Mouse (Mus musculus) forebrain, embryonic 15.5 days (tissue): ENCODE measurements around the gene B4galt5. TPM values are rescaled to one million over a fixed set of nuclear protein-coding genes. Genes with fewer than 3 reads are reported as not detected.

ENCODE experiments used
- ATAC-seq: fragments of 200-750 bp; cut with Nextera tagmentation; replicated peaks from 2 replicates; pipeline ENCODE4 v1.8.0; 2017; ENCODE audit warnings: mild to moderate bottlenecking, moderate TSS enrichment, moderate library complexity
- H3K27ac ChIP-seq: fragments of 300-500 bp; sonication (generic); replicated peaks from 2 replicates; pipeline ENCODE4 v1.5.1; 2015; ENCODE audit warnings: mild to moderate bottlenecking, inconsistent platforms
- H3K27me3 ChIP-seq: fragments of 300-500 bp; sonication (generic); 2 replicates; pipeline ENCODE4 v1.6.1; 2015; ENCODE audit warnings: inconsistent platforms
- H3K36me3 ChIP-seq: fragments of 300-500 bp; sonication (generic); 2 replicates; pipeline ENCODE4 v1.6.1; 2015; ENCODE audit warnings: mild to moderate bottlenecking, inconsistent platforms
- H3K4me1 ChIP-seq: fragments of 300-500 bp; sonication (generic); 2 replicates; pipeline ENCODE4 v1.6.1; 2015; ENCODE audit warnings: inconsistent platforms
- H3K4me2 ChIP-seq: fragments of 300-500 bp; sonication (generic); replicated peaks from 2 replicates; pipeline ENCODE4 v1.6.1; 2015; ENCODE audit warnings: mild to moderate bottlenecking, inconsistent platforms
- H3K4me3 ChIP-seq: fragments of 300-500 bp; sonication (generic); 2 replicates; pipeline ENCODE4 v1.5.1; 2015; ENCODE audit warnings: mild to moderate bottlenecking, inconsistent platforms
- H3K9ac ChIP-seq: fragments of 300-500 bp; sonication (generic); replicated peaks from 2 replicates; pipeline ENCODE4 v1.6.1; 2015; ENCODE audit warnings: mild to moderate bottlenecking, inconsistent platforms
- H3K9me3 ChIP-seq: fragments of 300-500 bp; sonication (generic); 2 replicates; pipeline ENCODE4 v1.6.1; 2016; ENCODE audit warnings: inconsistent platforms
- WGBS: fragments of 180-500 bp; shearing (Covaris S2); methylation state at CpG from one replicate; pipeline ENCODE4 v1.1.7; 2015; ENCODE audit warnings: mixed read lengths; 5-methylcytosine and 5-hydroxymethylcytosine counted together
- polyA plus RNA-seq: library from polyadenylated mRNA; unstranded; fragments of >200 nt; fragmentation: Nextera tagmentation; extraction: Ambion mirVana; gene quantifications from 2 replicates; pipeline ENCODE4 v1.2.1, GENCODE M21; 2015

The B4galt5 gene
- polyA plus RNA-seq, 1 experiment from 2014 or later = 15.2 TPM

DNA sequence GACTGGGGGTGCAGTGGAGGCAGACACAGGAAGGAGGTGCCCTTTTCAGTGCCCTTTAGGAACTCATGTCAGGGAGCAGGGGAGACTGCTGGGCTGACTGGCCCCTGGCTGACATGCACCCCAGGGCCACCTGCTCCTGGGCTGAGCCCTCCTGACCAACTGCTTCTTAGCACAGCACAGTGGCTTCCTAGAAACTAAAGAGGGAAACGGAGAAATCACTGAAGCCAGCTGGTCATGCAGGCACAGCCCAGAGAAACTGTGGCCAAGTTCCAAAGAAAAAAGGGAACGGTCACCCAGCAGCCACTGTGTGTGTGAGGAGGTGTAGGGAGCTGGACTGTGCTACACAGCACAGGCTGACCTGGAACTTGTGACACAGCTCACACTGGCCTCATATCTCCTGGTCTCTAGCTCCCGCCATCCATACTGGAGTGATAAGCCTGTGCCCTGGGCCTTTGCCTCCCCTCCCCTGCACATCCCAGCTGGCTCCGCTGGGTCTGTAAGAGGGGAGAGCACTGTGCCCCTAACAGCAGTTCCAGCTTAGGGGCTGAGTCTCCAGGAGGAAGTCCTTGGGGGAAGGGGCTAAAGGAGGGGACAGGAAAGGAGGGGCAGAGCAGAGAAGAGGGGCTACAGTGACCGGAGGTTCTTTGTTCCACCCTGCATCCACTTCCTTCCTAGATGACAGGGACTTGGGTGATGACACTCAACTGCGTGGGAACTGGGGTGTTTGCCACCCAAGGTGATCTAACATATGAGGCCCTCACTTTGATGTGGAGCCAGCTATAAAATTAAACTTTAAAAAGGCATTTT, 48.9 kb downstream of the B4galt5 start:
- Histone ChIP-seq H3K4me3 (no peak overlapping the region), H3K4me1 (peaks cover 17% of the 10 kb centered on the region), H3K36me3 (0 out of 2 replicates have a peak, but pooled peaks cover 5% of the 10 kb centered on the region), H3K4me2 (no peak overlapping the region), H3K27ac (peak overlapping the region; percentile 71), H3K9me3 (no peaks in the 10 kb centered on the region), H3K27me3 (no peaks in the 10 kb centered on the region), H3K9ac (no peak overlapping the region)
- ATAC-seq = 0 out of 2 replicates have a peak, but pooled peaks have one; percentile 27
- WGBS = 73% methylated on average over 6 of the region's 6 CpGs

DNA sequence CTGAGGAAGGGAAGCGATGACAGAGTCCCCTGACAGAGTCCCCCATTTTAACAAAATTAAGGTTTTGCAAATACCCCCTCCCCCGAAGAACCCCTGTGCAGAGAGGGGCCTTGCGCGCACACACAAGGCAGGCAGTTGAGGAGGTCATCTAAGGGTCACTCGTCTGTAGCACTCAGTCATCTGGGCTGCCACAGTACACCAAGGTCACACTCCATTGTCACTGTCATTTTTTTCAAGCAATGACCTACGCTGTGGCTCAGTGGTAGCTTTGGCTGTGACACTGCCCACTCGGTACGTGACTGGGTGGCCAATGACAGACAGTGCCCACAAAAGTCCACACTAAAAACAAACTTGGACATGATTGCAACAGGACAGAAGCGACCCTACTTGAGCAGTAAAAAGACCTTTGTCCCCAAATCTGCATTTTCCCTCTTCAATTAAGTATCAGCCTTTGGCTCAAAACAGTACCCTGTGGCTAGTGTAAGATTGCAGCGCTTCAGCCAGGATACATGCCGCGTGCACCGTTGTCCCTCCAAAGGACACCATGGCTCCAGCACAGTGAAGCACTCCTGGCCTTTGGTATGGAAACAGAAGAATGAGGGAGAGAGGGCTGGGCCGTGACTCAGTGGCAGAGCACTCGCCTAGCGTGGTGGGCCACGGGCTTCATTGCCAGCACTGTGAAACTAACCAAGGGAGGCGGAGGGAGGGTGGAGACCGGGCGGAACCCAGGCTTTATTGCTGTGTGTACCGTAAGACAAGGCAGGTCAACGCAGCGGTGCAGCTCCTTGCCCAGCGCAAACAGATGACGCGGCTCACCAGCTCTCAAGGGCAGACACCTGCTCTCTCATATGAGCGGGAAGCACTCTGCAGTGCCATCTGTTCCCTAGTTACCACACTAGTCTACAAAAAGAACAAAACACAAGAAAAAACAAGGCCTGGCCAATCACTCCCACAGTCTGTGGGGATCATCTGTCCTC, 50.0 kb downstream of the B4galt5 start:
- Histone ChIP-seq H3K27ac (peak overlapping the region; percentile 71), H3K4me1 (peaks cover 17% of the 10 kb centered on the region), H3K9me3 (no peaks in the 10 kb centered on the region), H3K27me3 (no peaks in the 10 kb centered on the region), H3K4me2 (no peak overlapping the region), H3K4me3 (no peak overlapping the region), H3K9ac (no peak overlapping the region), H3K36me3 (0 out of 2 replicates have a peak, but pooled peaks cover 5% of the 10 kb centered on the region)
- 60% methylated on average over 27 of the region's 27 CpGs for WGBS
- ATAC-seq = peak; percentile 65

- Histone ChIP-seq H3K9ac (no peak overlapping the region), H3K4me1 (peaks cover 17% of the 10 kb centered on the region), H3K27me3 (no peaks in the 10 kb centered on the region), H3K9me3 (no peaks in the 10 kb centered on the region), H3K4me3 (no peak overlapping the region), H3K27ac (no peak overlapping the region), H3K4me2 (no peak overlapping the region), H3K36me3 (0 out of 2 replicates have a peak, but pooled peaks cover 5% of the 10 kb centered on the region)
- WGBS = 95% methylated on average over 11 of the region's 11 CpGs
- ATAC-seq = no peak
These were observed 51.0 kb downstream of the B4galt5 start for GRCm38 (mm10) chr2:167297985-167298384.

- 0 out of 2 replicates have a peak overlapping the region, but pooled peaks have one; percentile 51 for H3K27ac ChIP-seq
- H3K4me1 ChIP-seq = peaks cover 12% of the 10 kb centered on the region
- H3K9me3 ChIP-seq = no peaks in the 10 kb centered on the region
- H3K9ac ChIP-seq = no peak overlapping the region
- no peak for ATAC-seq
- no peaks in the 10 kb centered on the region for H3K27me3 ChIP-seq
- peak overlapping the region; percentile 21; the same call in 1 of the 2 replicates for H3K4me3 ChIP-seq
- 63% methylated on average over 15 of the region's 15 CpGs for WGBS
- H3K4me2 ChIP-seq = peak overlapping the region; percentile 17; the same call in 1 of the 2 replicates
- H3K36me3 ChIP-seq = no peaks in the 10 kb centered on the region
These were observed 54.1 kb downstream of the B4galt5 start for GRCm38 (mm10) chr2:167294926-167295325.

GRCm38 (mm10) chr2:167294216-167294615, 54.8 kb downstream of the B4galt5 start:
- Histone ChIP-seq H3K4me2 (peak overlapping the region; percentile 17; the same call in 1 of the 2 replicates), H3K9ac (no peak overlapping the region), H3K9me3 (no peaks in the 10 kb centered on the region), H3K27me3 (no peaks in the 10 kb centered on the region), H3K4me3 (no peak overlapping the region), H3K36me3 (no peaks in the 10 kb centered on the region), H3K4me1 (peaks cover 5% of the 10 kb centered on the region), H3K27ac (no peak overlapping the region)
- 76% methylated on average over 7 of the region's 7 CpGs for WGBS
- ATAC-seq = no peak

DNA sequence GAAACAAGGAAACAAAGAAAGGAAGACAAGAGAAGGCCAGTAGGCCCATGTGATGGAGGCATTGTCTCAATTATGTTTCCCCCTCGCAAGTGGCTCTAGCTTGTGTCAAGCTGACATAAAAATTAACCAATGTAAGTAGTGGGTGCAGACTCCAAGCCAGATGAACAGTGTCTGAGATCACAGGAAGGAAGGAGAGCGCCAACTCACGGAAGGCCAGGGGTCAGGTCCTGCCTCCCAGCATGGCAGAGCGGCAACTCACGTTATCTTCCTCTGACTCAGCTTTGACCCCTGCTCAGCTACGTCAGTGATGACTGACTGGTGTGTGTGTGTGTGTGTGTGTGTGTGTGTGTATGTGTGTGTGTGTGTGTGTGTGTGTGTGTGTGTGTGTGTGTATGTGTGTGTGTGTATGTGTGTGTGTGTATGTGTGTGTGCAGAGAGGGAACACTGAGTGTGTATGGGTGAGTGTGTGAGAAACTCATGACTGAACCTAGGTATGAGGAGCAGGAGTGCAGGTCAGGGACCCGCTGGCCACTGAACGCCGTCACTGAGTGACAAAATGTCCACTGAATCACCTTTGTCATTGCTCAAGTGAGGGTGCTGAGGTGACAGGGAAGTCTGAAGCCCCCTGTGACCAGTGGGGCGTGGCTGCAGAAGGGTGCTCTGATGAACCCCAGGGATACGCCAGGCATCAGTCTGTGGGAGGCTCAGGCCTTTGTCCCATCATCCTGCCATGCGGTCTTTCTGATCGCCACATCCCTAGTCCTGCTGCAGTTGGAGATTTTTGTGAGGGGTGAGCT, 55.5 kb downstream of the B4galt5 start:
- no peak for ATAC-seq
- Histone ChIP-seq H3K36me3 (no peaks in the 10 kb centered on the region), H3K4me3 (no peak overlapping the region), H3K27me3 (no peaks in the 10 kb centered on the region), H3K9ac (no peak overlapping the region), H3K4me2 (no peak overlapping the region), H3K4me1 (0 out of 2 replicates have a peak, but pooled peaks cover under 1% of the 10 kb centered on the region), H3K27ac (no peak overlapping the region), H3K9me3 (no peaks in the 10 kb centered on the region)
- WGBS = 78% methylated on average over 13 of the region's 13 CpGs

- no peaks in the 10 kb centered on the region for H3K27me3 ChIP-seq
- WGBS = 42% methylated on average over 6 of the region's 6 CpGs
- ATAC-seq = no peak
- no peaks in the 10 kb centered on the region for H3K36me3 ChIP-seq
- no peak overlapping the region for H3K4me3 ChIP-seq
- no peak overlapping the region for H3K4me2 ChIP-seq
- no peak overlapping the region for H3K27ac ChIP-seq
- H3K4me1 ChIP-seq = no peaks in the 10 kb centered on the region
- no peaks in the 10 kb centered on the region for H3K9me3 ChIP-seq
- H3K9ac ChIP-seq = no peak overlapping the region
These were observed 56.1 kb downstream of the B4galt5 start for GRCm38 (mm10) chr2:167292854-167293253.

DNA sequence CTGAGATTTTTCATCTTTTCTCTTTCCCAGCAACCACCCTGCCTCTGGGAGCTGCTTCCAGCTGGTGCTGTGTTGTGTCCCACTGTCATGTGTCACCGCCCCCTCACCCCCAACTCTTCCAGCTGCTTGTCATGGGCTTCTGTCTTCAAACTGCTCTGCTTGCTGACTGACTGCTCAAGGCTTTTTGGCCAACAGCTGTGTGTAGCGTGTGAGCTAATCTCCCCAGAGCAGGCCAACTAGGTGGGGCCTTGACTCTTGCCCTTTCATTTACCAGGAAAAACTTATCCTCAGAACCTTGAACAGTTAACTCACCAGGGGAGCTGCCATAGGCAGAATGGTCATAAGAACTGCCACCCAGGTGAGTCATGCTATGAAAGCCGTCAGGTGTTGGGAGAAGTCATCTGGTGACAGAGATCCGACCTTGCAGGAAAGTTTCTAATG, 56.8 kb downstream of the B4galt5 start:
- no peak for ATAC-seq
- Histone ChIP-seq H3K4me1 (no peaks in the 10 kb centered on the region), H3K27ac (no peak overlapping the region), H3K4me2 (no peak overlapping the region), H3K36me3 (no peaks in the 10 kb centered on the region), H3K4me3 (no peak overlapping the region), H3K9ac (no peak overlapping the region), H3K9me3 (no peaks in the 10 kb centered on the region), H3K27me3 (no peaks in the 10 kb centered on the region)
- 79% methylated on average over 4 of the region's 4 CpGs for WGBS

- ATAC-seq = no peak
- no peaks in the 10 kb centered on the region for H3K36me3 ChIP-seq
These were observed 57.3 kb downstream of the B4galt5 start for GRCm38 (mm10) chr2:167291656-167292055.

GRCm38 (mm10) chr2:167281461-167281860, 67.5 kb downstream of the B4galt5 start:
- Histone ChIP-seq H3K36me3 (no peaks in the 10 kb centered on the region), H3K27ac (no peak overlapping the region), H3K4me3 (no peak overlapping the region), H3K9ac (no peak overlapping the region), H3K4me2 (no peak overlapping the region), H3K27me3 (no peaks in the 10 kb centered on the region), H3K9me3 (no peaks in the 10 kb centered on the region), H3K4me1 (0 out of 2 replicates have a peak, but pooled peaks cover 6% of the 10 kb centered on the region)
- no peak for ATAC-seq
- 93% methylated on average over 13 of the region's 13 CpGs for WGBS

More at GRCm38 (mm10) chr2:167291656-167292055, 57.3 kb downstream of the B4galt5 start:
- H3K4me3 ChIP-seq = no peak overlapping the region
- 92% methylated on average over 11 of the region's 11 CpGs for WGBS
- no peak overlapping the region for H3K27ac ChIP-seq
- H3K27me3 ChIP-seq = no peaks in the 10 kb centered on the region
- H3K9me3 ChIP-seq = no peaks in the 10 kb centered on the region
- no peak overlapping the region for H3K9ac ChIP-seq
- H3K4me1 ChIP-seq = no peaks in the 10 kb centered on the region
- no peak overlapping the region for H3K4me2 ChIP-seq

GRCm38 (mm10) chr2:167280986-167281310, 68.0 kb downstream of the B4galt5 start:
- Histone ChIP-seq H3K4me2 (no peak overlapping the region), H3K4me1 (0 out of 2 replicates have a peak, but pooled peaks cover 6% of the 10 kb centered on the region), H3K27ac (no peak overlapping the region), H3K27me3 (no peaks in the 10 kb centered on the region), H3K9ac (no peak overlapping the region), H3K4me3 (no peak overlapping the region), H3K9me3 (no peaks in the 10 kb centered on the region), H3K36me3 (no peaks in the 10 kb centered on the region)
- 85% methylated on average over 4 of the region's 4 CpGs for WGBS
- peak; percentile 41 for ATAC-seq
